Mouse (Mus musculus) gastrocnemius, adult 8-10 months (tissue): Measurements from ENCODE around the gene Lrig1. TPM values are rescaled to one million over a fixed set of nuclear protein-coding genes. Genes with fewer than 3 reads are reported as not detected.
"Not testable (repeated sequence)": the region's sequence is repeated elsewhere in the genome, so short reads cannot be mapped to it uniquely, and the experiment has no call there.

ENCODE experiments used
- DNase-seq, 2 experiments: peaks; one replicate each; pipeline ENCODE4 v3.0.0; 2022; ENCODE audit warnings: low spot score in 2 of 2
- microRNA-seq: library from miRNA; unstranded; fragments of <30 nt; microRNA quantifications from one replicate; pipeline ENCODE4 v1.2.0, GENCODE M21; 2022
- total RNA-seq, 4 experiments: library from RNA; stranded (reverse); gene quantifications; 2 replicates each; pipeline ENCODE4 v1.2.4; 2022

Lrig1 gene
- total RNA-seq, 4 experiments from 2014 or later = 43.8 to 49.3 (median 48.3) TPM

- DNase-seq = no peak
These were observed 117.9 kb downstream of the Lrig1 start for GRCm38 (mm10) chr6:94582055-94582454.

- DNase-seq = no peak
These were observed 122.0 kb downstream of the Lrig1 start for GRCm38 (mm10) chr6:94577991-94578390.

DNA sequence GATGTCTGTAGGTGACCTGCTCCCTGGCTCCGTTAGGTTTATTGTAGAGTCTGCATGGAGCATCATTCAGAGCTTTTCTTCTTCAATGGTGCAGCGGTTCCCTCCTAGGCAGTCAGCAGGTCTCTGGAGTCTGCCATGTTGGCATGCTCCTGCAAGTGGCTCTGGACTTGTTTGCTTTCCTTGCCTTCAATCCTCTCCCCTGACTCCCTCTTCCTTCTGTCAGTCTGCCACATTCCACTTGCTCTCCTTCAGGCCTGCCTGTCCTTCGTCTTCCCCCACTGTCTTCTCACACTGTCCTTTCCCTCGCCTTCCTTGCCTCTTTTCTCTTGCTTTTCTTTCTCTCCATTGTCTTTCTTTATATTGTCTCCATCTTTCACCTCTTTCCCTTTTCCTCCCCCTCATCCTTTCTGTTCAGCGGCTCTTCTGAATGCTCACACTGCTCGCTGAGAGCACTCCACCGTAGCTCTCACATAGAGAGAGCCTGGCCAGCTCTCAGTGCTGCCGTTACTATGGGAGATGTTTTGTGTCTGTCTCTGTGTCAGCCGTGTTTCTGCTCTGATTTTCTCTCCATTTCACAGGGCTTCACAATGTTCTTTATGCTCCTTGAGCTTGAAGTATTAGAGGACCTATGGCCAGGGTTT lies 124.3 kb downstream of the Lrig1 start:
- no peak for DNase-seq

DNA sequence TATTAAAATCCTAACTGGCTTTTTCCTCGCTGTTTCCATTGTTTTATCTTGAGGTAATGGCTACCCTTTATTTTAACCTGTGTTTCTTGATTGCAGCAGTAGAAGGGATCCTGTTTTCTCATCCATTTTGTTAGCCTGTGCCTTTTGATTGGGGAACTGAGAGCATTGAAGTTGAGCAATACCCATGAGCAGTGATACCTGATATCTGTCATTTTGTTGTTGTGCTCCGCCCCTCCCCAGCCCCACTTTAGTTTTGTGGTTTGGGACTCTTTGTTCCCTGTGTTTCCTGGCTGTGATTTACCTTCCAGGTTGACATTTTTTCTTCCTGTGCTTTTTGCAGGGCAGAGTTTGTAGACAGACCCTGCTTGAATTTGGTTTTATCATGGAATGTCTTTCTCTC lies 131.9 kb downstream of the Lrig1 start:
- no peak for DNase-seq

DNA sequence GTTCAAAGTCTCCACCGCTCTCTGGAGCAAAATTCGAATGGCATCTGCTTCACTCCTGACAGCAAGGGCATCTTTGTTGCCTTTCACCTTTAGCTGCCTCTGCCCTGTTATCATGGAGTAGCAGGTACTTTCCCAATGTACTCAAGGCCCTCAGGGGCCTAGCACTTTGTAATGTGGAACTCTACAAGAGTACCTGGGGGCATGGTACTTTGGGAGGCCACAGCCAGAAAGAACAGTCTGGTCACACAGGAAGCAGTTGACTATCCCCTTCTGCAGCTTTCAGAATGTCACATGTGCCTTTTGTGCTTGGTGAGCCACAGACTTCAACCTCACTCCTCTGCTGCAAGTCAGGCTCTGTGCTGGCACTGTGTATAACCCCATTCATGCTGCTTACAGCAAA lies 134.2 kb downstream of the Lrig1 start:
- DNase-seq = no peak

- no peak for DNase-seq
These were observed 136.6 kb downstream of the Lrig1 start for GRCm38 (mm10) chr6:94563203-94563940.

- no peak for DNase-seq
These were observed 138.6 kb downstream of the Lrig1 start for GRCm38 (mm10) chr6:94561346-94561745.

- DNase-seq = no peak
These were observed 139.1 kb downstream of the Lrig1 start for GRCm38 (mm10) chr6:94560896-94561295.

GRCm38 (mm10) chr6:94558603-94559002 lies 141.4 kb downstream of the Lrig1 start:
- DNase-seq = not testable (repeated sequence)

Small RNA genes lying within 50 kb of the gene (microRNA-seq; reads per million reads assigned to microRNA genes)
- gene Mir7041 = not detected

Other genes with a start within 250 kb of the Lrig1 start
- gene Slc25a26, start 199.8 kb downstream of the Lrig1 start, total RNA-seq = 10 to 100 TPM; 14.5 to 19.0 (median 17.9) TPM